Mouse (Mus musculus) gastrocnemius, adult 2 months (tissue): ENCODE measurements around the gene Fam208b. TPM values are rescaled to one million over a fixed set of nuclear protein-coding genes. Genes with fewer than 3 reads are reported as not detected.

Source experiments
- DNase-seq: peaks from one replicate; pipeline ENCODE4 v3.0.0; 2022
- H3K27ac ChIP-seq: fragments of 200-600 bp; 2 replicates; pipeline ENCODE4 v1.8.1; 2022; ENCODE audit warnings: mild to moderate bottlenecking
- H3K4me3 ChIP-seq: fragments of 200-600 bp; 2 replicates; pipeline ENCODE4 v1.8.1; 2022; ENCODE audit warnings: mild to moderate bottlenecking, moderate library complexity
- CTCF ChIP-seq: fragments of 200-600 bp; IDR thresholded peaks from 2 replicates; pipeline ENCODE4 v1.8.1; 2022; ENCODE audit warnings: antibody characterized with exemption, mild to moderate bottlenecking, moderate library complexity
- intact Hi-C: fragments of 180-260 bp; cut with DNase I; formaldehyde crosslinking; loops from one replicate; pipeline ENCODE4 v1.15.1; 2025
- long read RNA-seq, 2 experiments: library from polyadenylated mRNA; stranded (forward); transcript quantifications; one replicate each; pipeline ENCODE4 v2.0.0; 2021
- total RNA-seq, 2 experiments: library from RNA; stranded (reverse); gene quantifications; 2 replicates each; pipeline ENCODE4 v1.2.3; 2021

Fam208b gene
- total RNA-seq: 10 to 100 TPM in 1 of 2 experiments, 1 to 10 TPM in 1; 7.8 to 10.7 TPM
- long read RNA-seq, experiment 1: 0 reads
- long read RNA-seq, experiment 2: 0 reads

- Histone ChIP-seq H3K27ac (peak within 1 kb of the TSS; percentile 94), H3K4me3 (peak within 1 kb of the TSS; percentile 93)
- intact Hi-C loops: loop anchor here (2.0 kb wide), 1 partner anchor 74 kb away; no protein-coding TSS in a partner anchor
- no peak for TF ChIP-seq CTCF
- DNase-seq: peak; percentile 99
Measured at GRCm38 (mm10) chr13:3610795-3611438, at the start of gene Fam208b. Fam208b (minus strand) TSS chr13:3611108.

DNA sequence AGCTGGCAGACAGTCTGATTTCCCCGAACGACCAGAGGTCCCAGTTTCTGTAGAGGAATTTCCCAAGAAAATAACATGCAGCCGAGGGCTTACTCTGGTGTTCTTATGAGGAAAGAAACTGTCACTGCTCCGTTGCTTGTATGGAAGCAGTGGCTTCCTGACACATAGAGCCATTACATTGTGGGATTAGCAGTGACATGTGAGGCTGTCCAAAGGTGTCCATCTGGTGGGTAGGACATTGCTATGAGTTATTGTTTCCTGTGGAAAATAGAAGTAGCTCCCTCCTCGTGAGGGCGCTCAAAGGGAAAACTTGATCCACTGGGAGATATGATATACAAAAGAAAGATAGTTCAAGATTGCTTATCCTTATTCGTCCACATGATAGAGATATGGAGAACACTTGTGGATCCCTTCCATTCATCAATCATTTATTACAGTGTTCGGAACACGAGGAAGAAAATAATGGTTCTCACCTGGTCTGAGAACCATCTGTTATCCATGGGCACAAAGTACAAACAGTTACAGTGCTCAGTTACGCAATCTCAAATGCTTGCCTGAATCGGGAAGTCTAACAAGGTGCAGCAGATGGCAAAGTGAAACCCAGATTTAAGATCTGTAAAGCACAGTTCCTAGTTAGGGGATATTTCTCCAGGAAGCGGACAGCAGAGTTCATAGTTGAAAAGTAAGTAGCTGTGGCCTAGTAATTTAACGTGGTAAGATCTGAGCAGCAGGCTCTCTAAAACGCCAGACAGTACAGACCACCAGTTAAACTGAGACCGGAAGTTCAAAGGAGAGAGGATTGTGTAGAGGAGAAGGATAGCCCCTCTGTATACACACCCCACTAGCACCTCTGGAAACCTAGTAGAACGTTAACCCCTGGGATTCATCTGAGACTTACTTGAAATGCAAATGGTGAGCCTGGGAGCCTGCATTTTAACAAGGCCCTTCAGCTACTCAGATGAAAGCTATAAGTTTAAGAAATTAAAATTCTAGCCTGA, 48.6 kb upstream of the Fam208b start:
- Histone ChIP-seq H3K27ac (no peak overlapping the region), H3K4me3 (no peak overlapping the region)
- TF ChIP-seq CTCF: no peak
- intact Hi-C loops: no loop called here
- no peak for DNase-seq

DNA sequence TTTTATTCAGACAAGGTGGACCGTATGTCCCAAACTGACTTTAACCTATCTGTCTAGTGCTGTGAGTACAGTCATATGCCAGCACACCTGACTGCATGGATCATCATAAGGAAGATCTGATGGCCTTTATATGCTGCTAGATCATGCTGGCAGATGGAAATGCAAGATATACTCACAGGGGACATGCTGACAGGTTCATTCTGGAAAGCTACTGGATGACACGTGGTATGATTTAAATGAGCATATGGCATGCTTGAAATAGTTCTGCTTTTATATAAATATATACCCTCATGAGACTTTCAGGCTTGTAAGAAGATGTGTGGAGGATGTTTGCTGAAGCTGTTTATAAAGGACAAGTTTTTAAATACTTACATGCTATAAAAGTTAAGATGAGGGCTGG, 43.5 kb upstream of the Fam208b start:
- TF ChIP-seq CTCF: no peak

GRCm38 (mm10) chr13:3650569-3650968, 39.7 kb upstream of the Fam208b start:
- intact Hi-C loops: no loop called here
- DNase-seq: no peak
- no peak for TF ChIP-seq CTCF
- H3K4me3 ChIP-seq: no peak overlapping the region
- H3K27ac ChIP-seq: no peak overlapping the region

More for the DNA sequence above, 43.5 kb upstream of the Fam208b start:
- H3K4me3 ChIP-seq: no peak overlapping the region
- DNase-seq: no peak
- intact Hi-C loops: no loop called here
- H3K27ac ChIP-seq: no peak overlapping the region

- DNase-seq: no peak
- Histone ChIP-seq H3K4me3 (no peak overlapping the region), H3K27ac (no peak overlapping the region)
- no peak for TF ChIP-seq CTCF
- intact Hi-C loops: no loop called here
Measured at GRCm38 (mm10) chr13:3646566-3646965, 35.7 kb upstream of the Fam208b start.

DNA sequence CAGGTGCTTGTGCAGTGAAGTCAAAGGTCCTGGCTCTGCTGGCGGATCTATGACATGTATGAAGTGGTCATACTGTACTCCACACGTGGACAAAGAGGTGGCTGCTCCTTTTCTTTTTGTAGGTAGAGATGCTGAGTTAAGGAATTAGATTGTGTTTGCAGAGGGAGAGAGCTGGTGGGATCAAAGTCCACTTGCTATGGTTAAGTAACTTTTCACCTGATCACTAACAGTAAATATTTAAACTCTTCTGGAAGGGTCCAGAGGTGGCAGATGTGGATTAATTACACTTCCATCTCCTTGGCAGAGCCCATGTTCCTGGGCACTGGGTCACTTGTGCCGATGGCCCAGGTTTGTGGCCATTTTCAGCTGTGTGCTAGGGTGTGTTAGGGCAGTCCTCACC, 35.0 kb upstream of the Fam208b start:
- no peak overlapping the region for H3K4me3 ChIP-seq
- DNase-seq: no peak
- TF ChIP-seq CTCF: no peak
- intact Hi-C loops: no loop called here
- no peak overlapping the region for H3K27ac ChIP-seq

GRCm38 (mm10) chr13:3644871-3645270, 34.0 kb upstream of the Fam208b start:
- intact Hi-C loops: no loop called here
- Histone ChIP-seq H3K4me3 (no peak overlapping the region), H3K27ac (no peak overlapping the region)
- no peak for DNase-seq
- TF ChIP-seq CTCF: no peak

DNA sequence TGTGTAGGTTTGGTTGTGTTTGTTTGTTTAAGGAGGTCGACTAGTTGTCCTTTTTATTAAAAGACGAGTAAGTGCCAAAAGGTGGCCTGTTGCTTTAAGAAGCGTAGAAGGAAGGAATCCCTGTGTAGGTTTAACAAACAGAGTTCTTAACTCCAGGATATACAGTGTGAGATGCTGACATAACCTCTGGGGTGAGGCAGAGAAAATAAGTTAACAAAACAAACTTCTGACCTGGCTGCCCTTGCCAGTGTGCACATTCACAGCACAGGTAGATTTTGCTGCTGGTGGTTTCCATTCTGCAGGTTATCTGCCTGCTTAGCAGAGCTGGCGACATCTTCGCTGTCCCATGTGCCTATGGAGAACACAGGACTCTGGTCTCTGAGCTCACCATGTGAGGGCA, 31.6 kb upstream of the Fam208b start:
- no peak for DNase-seq
- no peak for TF ChIP-seq CTCF
- Histone ChIP-seq H3K27ac (no peak overlapping the region), H3K4me3 (no peak overlapping the region)
- intact Hi-C loops: no loop called here

- intact Hi-C loops: no loop called here
- no peak for DNase-seq
- H3K4me3 ChIP-seq: no peak overlapping the region
Measured at GRCm38 (mm10) chr13:3642049-3642448, 31.1 kb upstream of the Fam208b start.

DNA sequence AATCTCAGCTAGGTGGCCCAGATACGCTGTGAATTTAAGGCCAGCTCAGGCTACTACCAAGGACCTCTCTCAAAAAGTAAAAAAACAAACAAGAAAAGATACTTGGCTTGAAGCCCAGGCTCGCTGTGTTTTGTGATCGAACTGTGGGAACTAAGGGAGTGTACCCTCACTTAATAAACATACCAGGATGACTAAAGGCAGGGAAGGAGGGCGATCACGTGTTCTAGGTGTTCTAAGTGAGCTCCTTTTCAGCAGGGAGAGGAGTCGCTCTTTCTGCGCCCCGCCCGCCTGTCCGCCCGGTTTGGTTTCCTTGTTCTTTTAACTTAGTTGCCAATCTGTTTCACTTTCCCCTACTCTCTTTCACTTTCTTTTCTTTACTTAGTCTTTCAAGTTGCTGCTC, 25.9 kb upstream of the Fam208b start:
- Histone ChIP-seq H3K27ac (peak overlapping the region; percentile 54), H3K4me3 (peak overlapping the region; percentile 59)
- DNase-seq: no peak
- intact Hi-C loops: no loop called here
- no peak for TF ChIP-seq CTCF

More at GRCm38 (mm10) chr13:3642049-3642448, 31.1 kb upstream of the Fam208b start:
- peak; percentile 40 for TF ChIP-seq CTCF
- H3K27ac ChIP-seq: no peak overlapping the region

DNA sequence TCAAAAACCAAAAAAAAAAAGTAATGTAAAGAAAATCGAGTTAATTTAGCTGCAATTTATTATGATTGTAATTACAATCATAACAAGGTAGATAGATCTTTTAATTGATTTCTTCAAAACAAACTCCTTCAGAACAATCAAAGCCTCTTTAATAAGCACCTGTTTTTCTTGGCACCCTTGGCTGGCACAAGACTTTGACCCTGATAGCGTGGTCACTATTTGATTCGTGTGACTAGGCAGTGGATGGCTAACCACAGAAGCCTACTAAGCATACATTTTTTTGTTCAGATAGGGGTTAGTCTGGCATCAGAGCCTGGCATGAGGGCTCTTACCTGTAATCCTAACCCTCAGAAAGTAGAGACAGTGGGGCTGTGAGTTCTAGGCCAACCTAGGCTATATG, 24.2 kb upstream of the Fam208b start:
- no peak for DNase-seq
- no peak for TF ChIP-seq CTCF
- intact Hi-C loops: no loop called here
- Histone ChIP-seq H3K27ac (no peak overlapping the region), H3K4me3 (no peak overlapping the region)

- intact Hi-C loops: no loop called here
- H3K27ac ChIP-seq: peak within 1 kb of the TSS; percentile 91
- TF ChIP-seq CTCF: peak; percentile 5; the same call in 1 of the 2 replicates
- peak; percentile 93 for DNase-seq
- H3K4me3 ChIP-seq: peak within 1 kb of the TSS; percentile 96
Measured at GRCm38 (mm10) chr13:3633895-3634811, 23.2 kb upstream of the Fam208b start, which contains the start of gene Asb13. Asb13 (plus strand) TSS chr13:3634032.
